Mouse (Mus musculus) liver, postnatal 0 days (tissue): ENCODE measurements around the gene Kiss1r. TPM values are rescaled to one million over a fixed set of nuclear protein-coding genes. Genes with fewer than 3 reads are reported as not detected.

Source experiments
- ATAC-seq: fragments of 200-750 bp; cut with Nextera tagmentation; 2 replicates; pipeline ENCODE4 v1.8.0; 2017; ENCODE audit warnings: mild to moderate bottlenecking, moderate library complexity
- DNase-seq: peaks from one replicate; pipeline ENCODE4 v3.0.0-alpha.2; 2016
- H3K27ac ChIP-seq: fragments of 300-500 bp; sonication (generic); 2 replicates; pipeline ENCODE4 v1.5.1; 2014; ENCODE audit warnings: antibody characterized with exemption, moderate library complexity, mild to moderate bottlenecking, low read depth
- H3K27me3 ChIP-seq: fragments of 300-500 bp; sonication (generic); 2 replicates; pipeline ENCODE4 v1.6.1; 2014; ENCODE audit warnings: low read length, control low read depth, mixed read lengths; ENCODE audit not compliant: insufficient read depth
- H3K36me3 ChIP-seq: fragments of 300-500 bp; sonication (generic); replicated peaks from 2 replicates; pipeline ENCODE4 v1.6.1; 2014; ENCODE audit warnings: mild to moderate bottlenecking, control low read depth, low read length, moderate library complexity, mixed read lengths; ENCODE audit not compliant: insufficient read depth
- H3K4me1 ChIP-seq: fragments of 300-500 bp; sonication (generic); 2 replicates; pipeline ENCODE4 v1.6.1; 2014; ENCODE audit warnings: antibody characterized with exemption, mild to moderate bottlenecking, control low read depth; ENCODE audit not compliant: insufficient read depth
- H3K4me2 ChIP-seq: fragments of 300-500 bp; sonication (generic); 2 replicates; pipeline ENCODE4 v1.6.1; 2014; ENCODE audit warnings: low read depth, mild to moderate bottlenecking, low read length, moderate library complexity, mixed read lengths
- H3K4me3 ChIP-seq: fragments of 300-500 bp; sonication (generic); 2 replicates; pipeline ENCODE4 v1.5.1; 2014; ENCODE audit warnings: low read depth, low read length
- H3K9ac ChIP-seq: fragments of 300-500 bp; sonication (generic); replicated peaks from 2 replicates; pipeline ENCODE4 v1.6.1; 2014; ENCODE audit warnings: mild to moderate bottlenecking, moderate library complexity
- H3K9me3 ChIP-seq: fragments of 300-500 bp; sonication (generic); 2 replicates; pipeline ENCODE4 v1.6.1; 2016; ENCODE audit warnings: mild to moderate bottlenecking, control low read depth, low read length, mixed read lengths
- CTCF ChIP-seq: sonication (generic); IDR thresholded peaks from 2 replicates; pipeline ENCODE4 v1.5.1; 2016; ENCODE audit warnings: antibody characterized with exemption, low read depth
- EP300 ChIP-seq: IDR thresholded peaks from 2 replicates; pipeline ENCODE4 v1.6.1; 2016; ENCODE audit warnings: antibody characterized with exemption, low read depth, mild to moderate bottlenecking
- WGBS: fragments of 180-500 bp; shearing (Covaris S2); extraction: QIAGEN DNeasy Blood & Tissue Kit; methylation state at CpG from one replicate; pipeline ENCODE4 v1.1.7; 2014; ENCODE audit not compliant: insufficient replicate concordance; 5-methylcytosine and 5-hydroxymethylcytosine counted together
- polyA plus RNA-seq: library from polyadenylated mRNA; unstranded; fragments of >200 nt; fragmentation: Nextera tagmentation; extraction: Ambion mirVana; gene quantifications from 2 replicates; pipeline ENCODE4 v1.2.1, GENCODE M21; 2015

Kiss1r gene
- polyA plus RNA-seq: 0.18 and 0.34 TPM in 2 replicates

DNA sequence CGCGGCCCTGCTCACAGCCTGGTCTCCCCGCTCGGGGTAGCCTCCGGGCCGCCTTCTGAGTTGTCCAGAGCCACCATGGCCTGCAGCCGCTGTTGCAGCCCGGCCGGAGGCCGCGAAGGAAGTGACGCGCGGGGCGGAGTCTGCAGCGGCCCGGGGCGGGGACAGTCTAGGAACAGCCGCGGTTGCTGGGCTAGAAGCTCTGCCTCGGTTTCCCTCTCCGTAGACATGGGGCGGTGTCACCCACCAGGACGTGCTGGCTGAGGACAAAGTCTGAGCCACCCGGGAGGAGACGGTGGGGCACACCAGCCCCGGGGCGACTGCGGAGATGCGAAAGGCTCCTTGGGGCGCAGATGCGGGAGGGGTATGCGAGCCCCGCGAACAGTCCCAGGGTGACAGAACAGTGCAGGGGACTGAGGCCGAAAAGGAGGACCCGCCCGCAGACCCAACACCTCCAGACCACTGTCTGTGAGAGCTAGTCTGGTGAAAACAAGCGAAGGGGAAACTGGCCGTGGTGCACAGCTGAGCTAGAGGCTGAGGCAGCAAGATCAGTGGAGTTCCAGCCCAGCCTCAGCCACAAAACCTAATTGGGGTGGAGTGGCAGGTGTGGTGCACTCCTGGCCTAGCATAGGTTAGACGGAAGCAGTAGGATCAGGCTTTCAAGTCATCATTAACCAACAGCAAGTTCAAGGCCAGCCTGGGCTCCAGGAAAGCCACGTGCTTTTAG is at the start of gene Kiss1r:
Gene Kiss1r (plus strand): TSS at position 164 of the 724 bp plus-strand sequence.
- DNase-seq (peak; percentile 91), ATAC-seq (peak; percentile 77)
- TF ChIP-seq EP300: no peak
- no peak for TF ChIP-seq CTCF
- Histone ChIP-seq H3K4me3 (peak within 1 kb of the TSS; percentile 77), H3K27ac (peak within 1 kb of the TSS; percentile 85), H3K4me2 (peak within 1 kb of the TSS; percentile 98), H3K36me3 (no peaks in the 10 kb centered on the region), H3K4me1 (peaks cover 55% of the 10 kb centered on the region), H3K9me3 (no peaks in the 10 kb centered on the region), H3K9ac (peak within 1 kb of the TSS; percentile 93), H3K27me3 (peaks cover 46% of the 10 kb centered on the region)
- 3% methylated on average over 39 of the region's 42 CpGs for WGBS

DNA sequence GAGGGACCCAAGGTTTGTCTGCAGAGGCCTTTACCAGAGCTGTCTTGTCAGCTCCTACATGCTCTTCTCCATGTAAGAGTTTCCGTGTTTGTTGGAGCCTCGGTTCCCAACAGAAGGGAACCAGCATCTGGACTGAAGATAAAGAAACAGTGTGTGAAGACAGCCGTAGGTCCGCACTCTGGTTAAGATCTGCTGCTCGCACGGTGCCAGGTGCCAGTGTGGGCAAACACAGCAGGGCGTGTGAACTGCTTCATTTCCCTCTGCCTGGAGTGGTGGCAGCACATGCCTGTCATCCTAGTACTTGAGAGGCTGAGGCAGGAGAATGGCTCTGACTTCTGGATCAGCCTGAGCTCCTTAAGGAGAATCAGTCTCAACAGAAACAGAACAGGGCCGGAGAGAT is 44.9 kb upstream of the Kiss1r start:
- DNase-seq (no peak), ATAC-seq (no peak)
- Histone ChIP-seq H3K4me2 (no peak overlapping the region), H3K27me3 (peaks cover 18% of the 10 kb centered on the region), H3K36me3 (no peaks in the 10 kb centered on the region), H3K4me1 (peaks cover 11% of the 10 kb centered on the region), H3K9ac (no peak overlapping the region), H3K27ac (no peak overlapping the region), H3K9me3 (no peaks in the 10 kb centered on the region), H3K4me3 (no peak overlapping the region)
- TF ChIP-seq CTCF (no peak), EP300 (no peak)
- WGBS: 79% methylated on average over 8 of the region's 8 CpGs

DNA sequence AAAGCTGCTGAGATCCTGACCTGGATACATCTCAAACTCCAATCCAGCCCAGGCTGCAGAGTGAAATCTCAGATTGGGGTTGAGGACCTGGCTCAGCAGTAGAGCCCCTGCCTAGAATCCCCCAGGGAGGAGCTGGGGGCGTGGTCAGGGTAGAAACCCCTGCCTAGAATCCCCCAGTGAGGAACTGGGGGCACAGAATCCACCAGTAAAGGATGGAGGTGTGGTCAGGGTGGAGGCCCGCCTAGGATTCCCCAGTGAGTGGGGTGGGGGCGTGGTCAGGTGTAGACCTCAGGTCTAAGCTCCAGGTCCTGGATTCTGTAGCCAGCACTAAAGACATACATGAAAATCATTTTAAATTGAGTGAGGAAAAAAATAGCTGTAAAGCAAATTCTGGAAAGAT is 43.9 kb upstream of the Kiss1r start:
- DNase-seq (no peak), ATAC-seq (no peak)
- TF ChIP-seq CTCF: no peak
- TF ChIP-seq EP300: no peak
- WGBS: 35% methylated on average over 3 of the region's 3 CpGs
- no peaks in the 10 kb centered on the region for H3K9me3 ChIP-seq
- H3K36me3 ChIP-seq: no peaks in the 10 kb centered on the region
- H3K27me3 ChIP-seq: peaks cover 18% of the 10 kb centered on the region
- H3K4me2 ChIP-seq: no peak overlapping the region
- no peak overlapping the region for H3K4me3 ChIP-seq
- no peak overlapping the region for H3K9ac ChIP-seq
- H3K4me1 ChIP-seq: peaks cover 19% of the 10 kb centered on the region
- no peak overlapping the region for H3K27ac ChIP-seq

DNA sequence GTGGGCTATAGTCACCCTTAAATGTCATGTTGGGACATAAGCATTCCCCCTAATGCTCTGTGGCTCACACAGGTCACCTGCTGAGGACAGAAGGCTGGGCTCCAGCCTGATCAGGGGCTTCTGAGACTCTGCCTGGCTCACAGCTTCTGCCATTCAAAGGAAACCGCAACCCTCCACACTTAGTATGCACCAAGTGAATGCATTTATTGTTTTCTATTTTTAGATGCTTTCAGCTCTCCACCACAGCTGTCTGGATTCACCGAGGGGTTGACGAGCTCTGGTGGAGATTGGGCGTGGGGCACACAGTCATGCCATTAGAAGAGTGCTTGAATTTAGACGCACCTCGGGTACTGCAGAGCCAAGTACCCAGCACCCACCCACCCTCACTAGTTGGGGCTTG is 43.5 kb upstream of the Kiss1r start:
- Histone ChIP-seq H3K4me1 (peaks cover 23% of the 10 kb centered on the region), H3K27ac (no peak overlapping the region), H3K9me3 (no peaks in the 10 kb centered on the region), H3K36me3 (no peaks in the 10 kb centered on the region), H3K9ac (no peak overlapping the region), H3K27me3 (peaks cover 18% of the 10 kb centered on the region), H3K4me2 (peak overlapping the region; percentile 88), H3K4me3 (no peak overlapping the region)
- 16% methylated on average over 6 of the region's 6 CpGs for WGBS
- ATAC-seq (no peak), DNase-seq (no peak)
- TF ChIP-seq EP300 (no peak), CTCF (no peak)

DNA sequence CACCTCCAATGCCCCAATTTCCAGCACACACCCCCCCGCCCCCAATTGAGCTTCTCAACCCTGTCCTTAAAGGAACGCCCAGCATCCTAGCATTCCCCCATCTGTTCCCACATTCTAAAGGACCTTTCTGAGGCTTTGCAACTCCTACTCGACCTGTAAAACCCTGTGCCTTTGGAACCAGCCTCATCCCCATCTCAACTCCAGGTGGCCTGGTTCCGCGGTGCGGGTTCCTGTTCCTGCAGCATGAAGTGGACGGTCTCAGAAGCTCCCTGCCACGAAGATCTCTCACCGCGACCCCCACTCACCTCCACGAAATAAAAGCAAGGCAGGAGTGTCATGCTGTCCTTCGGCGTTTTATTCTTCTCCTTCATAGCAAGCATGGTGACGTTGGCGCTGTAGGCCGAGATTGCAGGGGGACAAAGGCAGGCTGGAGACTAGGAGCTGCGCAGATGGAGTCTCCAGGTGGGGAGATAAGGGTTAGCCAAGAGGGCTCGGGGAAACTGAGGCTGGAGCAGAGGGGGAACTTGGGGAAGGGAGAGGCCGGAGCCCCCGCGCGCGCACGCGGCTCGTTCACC is 43.0 kb upstream of the Kiss1r start:
- Histone ChIP-seq H3K4me1 (peaks cover 27% of the 10 kb centered on the region), H3K4me2 (peak overlapping the region; percentile 88), H3K36me3 (no peaks in the 10 kb centered on the region), H3K9me3 (no peaks in the 10 kb centered on the region), H3K27ac (no peak overlapping the region), H3K4me3 (peak overlapping the region; percentile 62), H3K27me3 (peaks cover 18% of the 10 kb centered on the region), H3K9ac (peak overlapping the region; percentile 55)
- DNase-seq (no peak), ATAC-seq (no peak)
- no peak for TF ChIP-seq EP300
- no peak for TF ChIP-seq CTCF
- 3% methylated on average over 26 of the region's 26 CpGs for WGBS

DNA sequence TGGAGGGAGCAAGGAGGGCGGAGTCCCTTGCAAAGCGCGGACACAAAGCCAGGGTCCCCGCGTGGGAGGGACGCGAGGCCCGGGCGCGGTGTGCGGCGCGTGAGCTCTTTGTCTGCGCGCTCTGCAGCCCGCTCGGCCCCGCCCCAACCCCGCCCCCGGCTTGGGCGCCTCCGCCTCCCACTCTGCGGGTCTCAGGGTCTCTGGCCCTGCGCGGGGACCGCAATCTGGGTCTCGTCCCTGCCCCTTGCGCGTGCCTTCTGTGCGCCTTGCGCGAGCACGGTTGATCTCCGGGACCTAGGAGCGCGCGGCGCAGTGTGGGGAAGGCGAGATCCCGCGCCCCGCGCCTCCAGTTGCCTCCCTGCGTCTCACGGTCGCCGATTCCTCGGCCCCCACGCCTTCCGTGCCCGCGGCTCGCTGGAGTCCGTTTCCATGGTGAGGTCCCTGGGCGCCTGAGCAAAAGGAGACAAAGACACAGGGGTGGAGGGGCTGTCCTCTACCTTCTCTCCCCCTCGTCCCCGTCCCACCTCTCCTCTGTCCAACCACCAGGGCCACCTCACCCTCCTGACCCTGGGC is 42.4 kb upstream of the Kiss1r start, which contains the start of the genes Prtn3 and Plppr3:
Gene Prtn3 (plus strand): TSS at position 187 of the 573 bp plus-strand sequence.
Gene Plppr3 (minus strand): TSS at position 345 of the 573 bp plus-strand sequence.
- H3K36me3 ChIP-seq: no peaks in the 10 kb centered on the region
- DNase-seq (no peak), ATAC-seq (no peak)
- peak within 1 kb of the TSS; percentile 88 for H3K4me2 ChIP-seq
- H3K4me1 ChIP-seq: peaks cover 30% of the 10 kb centered on the region
- H3K9ac ChIP-seq: peak within 1 kb of the TSS; percentile 55
- 3% methylated on average over 35 of the region's 57 CpGs for WGBS
- peak within 1 kb of the TSS; percentile 62 for H3K4me3 ChIP-seq
- TF ChIP-seq CTCF (no peak), EP300 (no peak)
- peaks cover 18% of the 10 kb centered on the region for H3K27me3 ChIP-seq
- no peak within 1 kb of the TSS for H3K27ac ChIP-seq
- H3K9me3 ChIP-seq: no peaks in the 10 kb centered on the region
